Mouse (Mus musculus): ENCODE measurements around the gene Miga1. TPM values are rescaled to one million over a fixed set of nuclear protein-coding genes. Genes with fewer than 3 reads are reported as not detected.
A peak's percentile ranks its signal among the peaks of the same experiment; 100 is the strongest.
"Not testable (repeated sequence)": the region's sequence is repeated elsewhere in the genome, so short reads cannot be mapped to it uniquely, and the experiment has no call there.

Gene Miga1
- polyA plus RNA-seq, 1 experiment from 2014 or later = 14.6 TPM

- H3K4me3 ChIP-seq (replicated peaks; ENCODE audit: low read depth, low read length) = no peak overlapping the region
- H3K4me1 ChIP-seq (replicated peaks; ENCODE audit: insufficient read depth, low read length) = 0 out of 2 replicates have a peak, but pooled peaks cover 7% of the 10 kb centered on the region
- no peaks in the 10 kb centered on the region for H3K27me3 ChIP-seq (ENCODE audit: insufficient read depth, low read length)
- 71% methylated on average over 10 of the region's 10 CpGs for WGBS
- no peaks in the 10 kb centered on the region for H3K9me3 ChIP-seq (replicated peaks; ENCODE audit: low read length)
- H3K27ac ChIP-seq = no peak overlapping the region
- H3K36me3 ChIP-seq (ENCODE audit: insufficient read depth, low read length) = no peaks in the 10 kb centered on the region
- DNase-seq (ENCODE audit: low spot score) (no peak), ATAC-seq (replicated peaks; ENCODE audit: low FRiP score, low read depth) (no peak)
- H3K4me2 ChIP-seq (ENCODE audit: low read length) = peak overlapping the region; percentile 90; the same call in 1 of the 2 replicates
- no peak for TF ChIP-seq CTCF (IDR thresholded peaks at IDR 0.05; ENCODE audit: low read depth)
- H3K9ac ChIP-seq (ENCODE audit: low read depth, low read length) = no peak overlapping the region
Measured at GRCm38 (mm10) chr3:152264374-152264773, 75.8 kb downstream of the Miga1 start.

GRCm38 (mm10) chr3:152261948-152262347 is 78.3 kb downstream of the Miga1 start:
- WGBS = 12% methylated on average over 8 of the region's 8 CpGs
- Histone ChIP-seq H3K9ac (ENCODE audit: low read depth, low read length) (no peak overlapping the region), H3K4me2 (ENCODE audit: low read length) (peak overlapping the region; percentile 23), H3K4me3 (replicated peaks; ENCODE audit: low read depth, low read length) (no peak overlapping the region), H3K36me3 (ENCODE audit: insufficient read depth, low read length) (no peaks in the 10 kb centered on the region), H3K27ac (no peak overlapping the region), H3K4me1 (replicated peaks; ENCODE audit: insufficient read depth, low read length) (0 out of 2 replicates have a peak, but pooled peaks cover 7% of the 10 kb centered on the region), H3K9me3 (replicated peaks; ENCODE audit: low read length) (no peaks in the 10 kb centered on the region), H3K27me3 (ENCODE audit: insufficient read depth, low read length) (no peaks in the 10 kb centered on the region)
- ATAC-seq (replicated peaks; ENCODE audit: low FRiP score, low read depth) (no peak), DNase-seq (ENCODE audit: low spot score) (peak; percentile 66)
- no peak for TF ChIP-seq CTCF (IDR thresholded peaks at IDR 0.05; ENCODE audit: low read depth)

- 0 out of 2 replicates have a peak, but pooled peaks cover 7% of the 10 kb centered on the region for H3K4me1 ChIP-seq (replicated peaks; ENCODE audit: insufficient read depth, low read length)
- WGBS = 40% methylated on average over 8 of the region's 8 CpGs
- no peak for DNase-seq (ENCODE audit: low spot score)
- ATAC-seq (replicated peaks; ENCODE audit: low FRiP score, low read depth) = no peak
- no peak overlapping the region for H3K4me3 ChIP-seq (replicated peaks; ENCODE audit: low read depth, low read length)
- no peak overlapping the region for H3K9ac ChIP-seq (ENCODE audit: low read depth, low read length)
- H3K4me2 ChIP-seq (ENCODE audit: low read length) = no peak overlapping the region
- no peaks in the 10 kb centered on the region for H3K9me3 ChIP-seq (replicated peaks; ENCODE audit: low read length)
- H3K27me3 ChIP-seq (ENCODE audit: insufficient read depth, low read length) = no peaks in the 10 kb centered on the region
- no peaks in the 10 kb centered on the region for H3K36me3 ChIP-seq (ENCODE audit: insufficient read depth, low read length)
- TF ChIP-seq CTCF (IDR thresholded peaks at IDR 0.05; ENCODE audit: low read depth) = no peak
- H3K27ac ChIP-seq = no peak overlapping the region
Measured at GRCm38 (mm10) chr3:152261436-152261835, 78.8 kb downstream of the Miga1 start.

GRCm38 (mm10) chr3:152260362-152260761 is 79.8 kb downstream of the Miga1 start:
- H3K4me3 ChIP-seq (replicated peaks; ENCODE audit: low read depth, low read length) = no peak overlapping the region
- 0 out of 2 replicates have a peak, but pooled peaks cover 4% of the 10 kb centered on the region for H3K4me1 ChIP-seq (replicated peaks; ENCODE audit: insufficient read depth, low read length)
- no peak overlapping the region for H3K27ac ChIP-seq
- H3K9me3 ChIP-seq (replicated peaks; ENCODE audit: low read length) = no peaks in the 10 kb centered on the region
- no peak overlapping the region for H3K4me2 ChIP-seq (ENCODE audit: low read length)
- no peaks in the 10 kb centered on the region for H3K27me3 ChIP-seq (ENCODE audit: insufficient read depth, low read length)
- H3K36me3 ChIP-seq (ENCODE audit: insufficient read depth, low read length) = no peaks in the 10 kb centered on the region
- WGBS = 100% methylated on average over 1 of the region's 1 CpGs
- no peak for DNase-seq (ENCODE audit: low spot score)
- ATAC-seq (replicated peaks; ENCODE audit: low FRiP score, low read depth) = no peak
- H3K9ac ChIP-seq (ENCODE audit: low read depth, low read length) = no peak overlapping the region
- TF ChIP-seq CTCF (IDR thresholded peaks at IDR 0.05; ENCODE audit: low read depth) = no peak

GRCm38 (mm10) chr3:152259409-152259808 is 80.8 kb downstream of the Miga1 start:
- ATAC-seq (replicated peaks; ENCODE audit: low FRiP score, low read depth) = peak; percentile 70
- not testable (repeated sequence) for H3K27ac ChIP-seq

GRCm38 (mm10) chr3:152257528-152257927 is 82.7 kb downstream of the Miga1 start:
- DNase-seq (ENCODE audit: low spot score) (no peak), ATAC-seq (replicated peaks; ENCODE audit: low FRiP score, low read depth) (no peak)
- no peaks in the 10 kb centered on the region for H3K27me3 ChIP-seq (ENCODE audit: insufficient read depth, low read length)
- no peak overlapping the region for H3K27ac ChIP-seq
- H3K36me3 ChIP-seq (ENCODE audit: insufficient read depth, low read length) = no peaks in the 10 kb centered on the region
- WGBS = 71% methylated on average over 3 of the region's 3 CpGs
- no peak overlapping the region for H3K4me3 ChIP-seq (replicated peaks; ENCODE audit: low read depth, low read length)
- H3K9me3 ChIP-seq (replicated peaks; ENCODE audit: low read length) = no peaks in the 10 kb centered on the region
- no peak overlapping the region for H3K9ac ChIP-seq (ENCODE audit: low read depth, low read length)
- no peak overlapping the region for H3K4me2 ChIP-seq (ENCODE audit: low read length)
- no peak for TF ChIP-seq CTCF (IDR thresholded peaks at IDR 0.05; ENCODE audit: low read depth)
- H3K4me1 ChIP-seq (replicated peaks; ENCODE audit: insufficient read depth, low read length) = 0 out of 2 replicates have a peak, but pooled peaks cover 4% of the 10 kb centered on the region

More at GRCm38 (mm10) chr3:152259409-152259808, 80.8 kb downstream of the Miga1 start:
- WGBS = 33% methylated on average over 8 of the region's 9 CpGs
- H3K27me3 ChIP-seq (ENCODE audit: insufficient read depth, low read length); H3K4me1 ChIP-seq (replicated peaks; ENCODE audit: insufficient read depth, low read length); H3K36me3 ChIP-seq (ENCODE audit: insufficient read depth, low read length); H3K9ac ChIP-seq (ENCODE audit: low read depth, low read length); H3K4me3 ChIP-seq (replicated peaks; ENCODE audit: low read depth, low read length); H3K4me2 ChIP-seq (ENCODE audit: low read length); H3K9me3 ChIP-seq (replicated peaks; ENCODE audit: low read length): not testable (repeated sequence)
- DNase-seq (ENCODE audit: low spot score) = peak; percentile 89
- TF ChIP-seq CTCF (IDR thresholded peaks at IDR 0.05; ENCODE audit: low read depth) = peak; percentile 83

- Histone ChIP-seq H3K4me2 (ENCODE audit: low read length) (no peak overlapping the region), H3K4me1 (replicated peaks; ENCODE audit: insufficient read depth, low read length) (no peaks in the 10 kb centered on the region), H3K9me3 (replicated peaks; ENCODE audit: low read length) (no peaks in the 10 kb centered on the region), H3K27ac (no peak overlapping the region), H3K27me3 (ENCODE audit: insufficient read depth, low read length) (no peaks in the 10 kb centered on the region), H3K9ac (ENCODE audit: low read depth, low read length) (no peak overlapping the region), H3K4me3 (replicated peaks; ENCODE audit: low read depth, low read length) (no peak overlapping the region), H3K36me3 (ENCODE audit: insufficient read depth, low read length) (no peaks in the 10 kb centered on the region)
- no peak for DNase-seq (ENCODE audit: low spot score)
- ATAC-seq (replicated peaks; ENCODE audit: low FRiP score, low read depth) = no peak
- no peak for TF ChIP-seq CTCF (IDR thresholded peaks at IDR 0.05; ENCODE audit: low read depth)
- WGBS = 76% methylated on average over 1 of the region's 1 CpGs
Measured at GRCm38 (mm10) chr3:152250487-152250886, 89.7 kb downstream of the Miga1 start.

Data from kidney, postnatal 0 days (tissue).